In genomic region chr10:67201769-67202168, GRCm38 (mm10) we compare ENCODE assay signal across 14 mouse cellular contexts.
"Had no signal": no experiment of that assay in that cellular context is flagged by ENCODE, and none has a peak within 500 bp of the region (broad histone marks: within the 10 kb centered on the region; RNA-seq: fewer than 3 reads in every experiment).

No protein-coding gene starts in this region.

- H3K9ac ChIP-seq: limb, embryonic 15.5 days; liver, embryonic 12.5 days; midbrain, embryonic 13.5 days; neural tube, embryonic 13.5 days had no signal

- H3K36me3 ChIP-seq: limb, embryonic 15.5 days; liver, embryonic 12.5 days; midbrain, embryonic 13.5 days had no signal

- H3K27ac ChIP-seq: limb, embryonic 15.5 days; liver, embryonic 12.5 days; midbrain, embryonic 13.5 days; neural tube, embryonic 13.5 days had no signal

- H3K9me3 ChIP-seq: limb, embryonic 15.5 days; liver, embryonic 12.5 days; midbrain, embryonic 13.5 days; neural tube, embryonic 13.5 days had no signal

- H3K27me3 ChIP-seq: limb, embryonic 15.5 days; liver, embryonic 12.5 days; midbrain, embryonic 13.5 days; neural tube, embryonic 13.5 days had no signal

- DNase-seq: kidney, adult 8-10 months; kidney, postnatal 25 days; layer of hippocampus, adult 9-11 months; layer of hippocampus, postnatal 36 days; lung, postnatal 14 days; retina, postnatal 1 day; right cerebral cortex, postnatal 4 days; spleen, adult 18-20 months; thymus, postnatal 36 days had no signal

- H3K4me2 ChIP-seq: limb, embryonic 15.5 days; midbrain, embryonic 13.5 days; neural tube, embryonic 13.5 days had no signal

- H3K4me3 ChIP-seq: limb, embryonic 15.5 days; liver, embryonic 12.5 days; midbrain, embryonic 13.5 days; neural tube, embryonic 13.5 days had no signal

- ATAC-seq: intestine, postnatal 0 days; liver, embryonic 12.5 days; midbrain, embryonic 13.5 days had no signal
